Mouse (Mus musculus) embryonic facial prominence, embryonic 12.5 days (tissue): Measurements from ENCODE around the gene Pip5k1b. TPM values are rescaled to one million over a fixed set of nuclear protein-coding genes. Genes with fewer than 3 reads are reported as not detected.

Source experiments
- ATAC-seq: fragments of 200-750 bp; cut with Nextera tagmentation; 2 replicates; pipeline ENCODE4 v1.8.0; 2017; ENCODE audit not compliant: insufficient number of reproducible peaks, insufficient read depth, low FRiP score, low TSS enrichment
- H3K27ac ChIP-seq: fragments of 300-500 bp; sonication (generic); 2 replicates; pipeline ENCODE4 v1.5.1; 2016; ENCODE audit warnings: mild to moderate bottlenecking
- H3K27me3 ChIP-seq: fragments of 300-500 bp; sonication (generic); 2 replicates; pipeline ENCODE4 v1.6.1; 2016; ENCODE audit warnings: mild to moderate bottlenecking, moderate library complexity
- H3K36me3 ChIP-seq: fragments of 300-500 bp; sonication (generic); 2 replicates; pipeline ENCODE4 v1.6.1; 2016; ENCODE audit warnings: mild to moderate bottlenecking
- H3K4me1 ChIP-seq: fragments of 300-500 bp; sonication (generic); 2 replicates; pipeline ENCODE4 v1.6.1; 2016
- H3K4me2 ChIP-seq: fragments of 300-500 bp; sonication (generic); replicated peaks from 2 replicates; pipeline ENCODE4 v1.6.1; 2016; ENCODE audit warnings: mild to moderate bottlenecking, moderate library complexity
- H3K4me3 ChIP-seq: fragments of 300-500 bp; sonication (generic); 2 replicates; pipeline ENCODE4 v1.5.1; 2016; ENCODE audit warnings: mild to moderate bottlenecking
- H3K9ac ChIP-seq: fragments of 300-500 bp; sonication (generic); 2 replicates; pipeline ENCODE4 v1.6.1; 2016; ENCODE audit warnings: mild to moderate bottlenecking, moderate library complexity
- H3K9me3 ChIP-seq: fragments of 300-500 bp; sonication (generic); 2 replicates; pipeline ENCODE4 v1.6.1; 2016; ENCODE audit warnings: mild to moderate bottlenecking, moderate library complexity
- WGBS: fragments of 180-500 bp; shearing (Covaris S2); methylation state at CpG from one replicate; pipeline ENCODE4 v1.1.7; 2016; 5-methylcytosine and 5-hydroxymethylcytosine counted together
- polyA plus RNA-seq: library from polyadenylated mRNA; unstranded; fragments of >200 nt; fragmentation: Nextera tagmentation; extraction: Ambion mirVana; gene quantifications from 2 replicates; pipeline ENCODE4 v1.2.1, GENCODE M21; 2016

Gene Pip5k1b
- polyA plus RNA-seq = 1.9 and 2.0 TPM in 2 replicates

GRCm38 (mm10) chr19:24555466-24555903 is at the start of gene Pip5k1b:
TSS of gene Pip5k1b (minus strand) at chr19:24555872.
- H3K4me1 ChIP-seq = peaks cover 26% of the 10 kb centered on the region
- peak within 1 kb of the TSS; percentile 82 for H3K4me3 ChIP-seq
- no peaks in the 10 kb centered on the region for H3K9me3 ChIP-seq
- H3K9ac ChIP-seq = peak within 1 kb of the TSS; percentile 66
- under 1% methylated on average over 32 of the region's 39 CpGs for WGBS
- 0 out of 2 replicates have a peak within 1 kb of the TSS, but pooled peaks have one; percentile 6 for H3K27ac ChIP-seq
- peak within 1 kb of the TSS; percentile 98 for H3K4me2 ChIP-seq
- no peaks in the 10 kb centered on the region for H3K36me3 ChIP-seq
- peaks cover 19% of the 10 kb centered on the region for H3K27me3 ChIP-seq
- peak; percentile 55; the same call in 1 of the 2 replicates for ATAC-seq

GRCm38 (mm10) chr19:24604105-24604504 is 48.4 kb upstream of the Pip5k1b start:
- WGBS = 88% methylated on average over 4 of the region's 4 CpGs

GRCm38 (mm10) chr19:24603431-24603830 is 47.8 kb upstream of the Pip5k1b start:
- Histone ChIP-seq H3K4me1 (no peaks in the 10 kb centered on the region), H3K27ac (no peak overlapping the region), H3K4me3 (no peak overlapping the region), H3K4me2 (no peak overlapping the region), H3K9me3 (no peaks in the 10 kb centered on the region), H3K36me3 (no peaks in the 10 kb centered on the region), H3K9ac (no peak overlapping the region), H3K27me3 (no peaks in the 10 kb centered on the region)
- 89% methylated on average over 4 of the region's 4 CpGs for WGBS
- no peak for ATAC-seq

More at GRCm38 (mm10) chr19:24604105-24604504, 48.4 kb upstream of the Pip5k1b start:
- no peak overlapping the region for H3K4me2 ChIP-seq
- ATAC-seq = no peak
- H3K4me1 ChIP-seq = no peaks in the 10 kb centered on the region
- no peak overlapping the region for H3K9ac ChIP-seq
- no peak overlapping the region for H3K4me3 ChIP-seq
- H3K36me3 ChIP-seq = no peaks in the 10 kb centered on the region
- no peaks in the 10 kb centered on the region for H3K27me3 ChIP-seq
- no peak overlapping the region for H3K27ac ChIP-seq
- H3K9me3 ChIP-seq = no peaks in the 10 kb centered on the region

GRCm38 (mm10) chr19:24586726-24587125 is 31.1 kb upstream of the Pip5k1b start:
- H3K27ac ChIP-seq = no peak overlapping the region
- 47% methylated on average over 2 of the region's 2 CpGs for WGBS

GRCm38 (mm10) chr19:24585171-24585570 is 29.5 kb upstream of the Pip5k1b start:
- no peak overlapping the region for H3K4me2 ChIP-seq
- no peak for ATAC-seq
- H3K27me3 ChIP-seq = no peaks in the 10 kb centered on the region
- WGBS = 88% methylated on average over 5 of the region's 5 CpGs
- no peaks in the 10 kb centered on the region for H3K4me1 ChIP-seq
- no peak overlapping the region for H3K4me3 ChIP-seq
- no peak overlapping the region for H3K9ac ChIP-seq
- no peak overlapping the region for H3K27ac ChIP-seq
- no peaks in the 10 kb centered on the region for H3K9me3 ChIP-seq
- no peaks in the 10 kb centered on the region for H3K36me3 ChIP-seq

More at GRCm38 (mm10) chr19:24586726-24587125, 31.1 kb upstream of the Pip5k1b start:
- no peak for ATAC-seq
- Histone ChIP-seq H3K36me3 (no peaks in the 10 kb centered on the region), H3K4me2 (no peak overlapping the region), H3K4me3 (no peak overlapping the region), H3K9ac (no peak overlapping the region), H3K9me3 (no peaks in the 10 kb centered on the region), H3K27me3 (no peaks in the 10 kb centered on the region), H3K4me1 (no peaks in the 10 kb centered on the region)

- no peaks in the 10 kb centered on the region for H3K27me3 ChIP-seq
- no peak for ATAC-seq
Observed at GRCm38 (mm10) chr19:24583956-24584355, 28.3 kb upstream of the Pip5k1b start.

GRCm38 (mm10) chr19:24576125-24576524 is 20.5 kb upstream of the Pip5k1b start:
- H3K4me1 ChIP-seq = no peaks in the 10 kb centered on the region
- no peak overlapping the region for H3K27ac ChIP-seq
- no peak overlapping the region for H3K4me3 ChIP-seq
- no peaks in the 10 kb centered on the region for H3K36me3 ChIP-seq
- ATAC-seq = no peak
- no peaks in the 10 kb centered on the region for H3K9me3 ChIP-seq
- H3K4me2 ChIP-seq = no peak overlapping the region
- H3K27me3 ChIP-seq = no peaks in the 10 kb centered on the region
- WGBS = 93% methylated on average over 13 of the region's 13 CpGs
- H3K9ac ChIP-seq = no peak overlapping the region

More at GRCm38 (mm10) chr19:24583956-24584355, 28.3 kb upstream of the Pip5k1b start:
- 79% methylated on average over 8 of the region's 8 CpGs for WGBS
- Histone ChIP-seq H3K4me2 (no peak overlapping the region), H3K9me3 (no peaks in the 10 kb centered on the region), H3K27ac (no peak overlapping the region), H3K4me3 (no peak overlapping the region), H3K9ac (no peak overlapping the region), H3K4me1 (no peaks in the 10 kb centered on the region), H3K36me3 (no peaks in the 10 kb centered on the region)

GRCm38 (mm10) chr19:24571756-24572181 is 16.1 kb upstream of the Pip5k1b start:
- no peak overlapping the region for H3K4me2 ChIP-seq
- no peaks in the 10 kb centered on the region for H3K36me3 ChIP-seq
- no peak overlapping the region for H3K9ac ChIP-seq
- H3K27me3 ChIP-seq = no peaks in the 10 kb centered on the region
- WGBS = 23% methylated on average over 7 of the region's 7 CpGs
- no peak overlapping the region for H3K4me3 ChIP-seq
- no peaks in the 10 kb centered on the region for H3K9me3 ChIP-seq
- no peaks in the 10 kb centered on the region for H3K4me1 ChIP-seq
- no peak overlapping the region for H3K27ac ChIP-seq
- no peak for ATAC-seq

GRCm38 (mm10) chr19:24570969-24571368 is 15.3 kb upstream of the Pip5k1b start:
- no peak overlapping the region for H3K27ac ChIP-seq
- H3K9me3 ChIP-seq = no peaks in the 10 kb centered on the region
- H3K4me2 ChIP-seq = no peak overlapping the region
- 86% methylated on average over 8 of the region's 8 CpGs for WGBS
- ATAC-seq = no peak
- no peaks in the 10 kb centered on the region for H3K4me1 ChIP-seq
- no peaks in the 10 kb centered on the region for H3K27me3 ChIP-seq
- H3K9ac ChIP-seq = no peak overlapping the region
- no peaks in the 10 kb centered on the region for H3K36me3 ChIP-seq
- H3K4me3 ChIP-seq = no peak overlapping the region

GRCm38 (mm10) chr19:24557456-24557855 is 1.8 kb upstream of the Pip5k1b start:
- H3K4me1 ChIP-seq = peaks cover 26% of the 10 kb centered on the region
- H3K27me3 ChIP-seq = peaks cover 19% of the 10 kb centered on the region
- ATAC-seq = no peak
- H3K36me3 ChIP-seq = no peaks in the 10 kb centered on the region
- H3K9me3 ChIP-seq = no peaks in the 10 kb centered on the region
- H3K9ac ChIP-seq = no peak overlapping the region
- 4% methylated on average over 11 of the region's 11 CpGs for WGBS
- H3K27ac ChIP-seq = no peak overlapping the region
- H3K4me3 ChIP-seq = 0 out of 2 replicates have a peak overlapping the region, but pooled peaks have one; percentile 2
- peak overlapping the region; percentile 98 for H3K4me2 ChIP-seq

- Histone ChIP-seq H3K4me2 (peak overlapping the region; percentile 98), H3K4me3 (peak overlapping the region; percentile 82), H3K27me3 (peaks cover 19% of the 10 kb centered on the region), H3K9me3 (no peaks in the 10 kb centered on the region), H3K4me1 (peaks cover 26% of the 10 kb centered on the region), H3K27ac (0 out of 2 replicates have a peak overlapping the region, but pooled peaks have one; percentile 6), H3K9ac (peak overlapping the region; percentile 66; the same call in 1 of the 2 replicates), H3K36me3 (no peaks in the 10 kb centered on the region)
- ATAC-seq = 0 out of 2 replicates have a peak, but pooled peaks have one; percentile 12
- 2% methylated on average over 12 of the region's 12 CpGs for whole genome bisulfite sequencing
Observed at GRCm38 (mm10) chr19:24556585-24556966, 904 bp upstream of the Pip5k1b start.

- under 1% methylated on average over 46 of the region's 74 CpGs for WGBS
- Histone ChIP-seq H3K27ac (0 out of 2 replicates have a peak overlapping the region, but pooled peaks have one; percentile 6), H3K4me1 (peaks cover 26% of the 10 kb centered on the region), H3K4me3 (peak overlapping the region; percentile 82), H3K9ac (peak overlapping the region; percentile 66), H3K4me2 (peak overlapping the region; percentile 98), H3K27me3 (peaks cover 19% of the 10 kb centered on the region), H3K9me3 (no peaks in the 10 kb centered on the region), H3K36me3 (no peaks in the 10 kb centered on the region)
- peak; percentile 85 for ATAC-seq
Observed at GRCm38 (mm10) chr19:24555904-24556584, 372 bp upstream of the Pip5k1b start.
